Mouse (Mus musculus): Measurements from ENCODE around the gene Gm9964.

The Gm9964 gene

DNA sequence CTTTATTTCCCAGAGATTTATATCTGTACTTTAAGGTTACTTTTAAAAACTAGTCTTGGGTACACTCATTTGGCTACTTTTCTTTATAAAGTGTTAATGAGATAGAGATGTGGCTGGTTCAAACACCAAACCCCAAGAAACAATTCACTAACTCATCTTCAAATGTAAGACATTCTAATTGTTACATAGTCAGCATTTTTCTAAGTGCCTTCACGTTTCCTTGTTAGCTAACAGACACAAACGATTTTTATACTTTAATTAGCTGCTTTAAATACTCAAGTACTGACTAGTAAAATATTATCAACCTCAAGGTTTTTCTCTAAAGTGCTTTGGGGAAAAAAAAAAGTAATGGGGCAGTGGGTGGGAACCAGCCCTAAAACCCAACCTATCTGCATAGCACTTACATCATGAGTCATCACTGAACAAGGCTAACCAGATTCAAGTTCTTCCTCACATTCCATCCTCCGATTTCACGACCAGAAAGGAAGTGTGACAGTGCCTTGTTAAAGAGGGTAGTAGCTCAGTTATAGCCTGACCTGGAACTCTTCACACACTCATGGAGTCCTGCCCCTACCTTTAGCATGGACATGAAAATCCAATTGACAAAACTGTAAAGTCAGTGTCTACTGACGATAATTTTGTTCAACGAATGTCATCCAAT lies 43.7 kb downstream of the Gm9964 start:
- no peak for DNase-seq

Measured in spleen, adult 18-20 months (tissue).